Mouse (Mus musculus): ENCODE data around the gene Efhd2. TPM values are rescaled to one million over a fixed set of nuclear protein-coding genes. Genes with fewer than 3 reads are reported as not detected.

Efhd2 gene
- polyA plus RNA-seq (2015; fragmentation: Nextera tagmentation; extraction: Ambion mirVana): 85.2 and 86.3 TPM in 2 replicates

DNA sequence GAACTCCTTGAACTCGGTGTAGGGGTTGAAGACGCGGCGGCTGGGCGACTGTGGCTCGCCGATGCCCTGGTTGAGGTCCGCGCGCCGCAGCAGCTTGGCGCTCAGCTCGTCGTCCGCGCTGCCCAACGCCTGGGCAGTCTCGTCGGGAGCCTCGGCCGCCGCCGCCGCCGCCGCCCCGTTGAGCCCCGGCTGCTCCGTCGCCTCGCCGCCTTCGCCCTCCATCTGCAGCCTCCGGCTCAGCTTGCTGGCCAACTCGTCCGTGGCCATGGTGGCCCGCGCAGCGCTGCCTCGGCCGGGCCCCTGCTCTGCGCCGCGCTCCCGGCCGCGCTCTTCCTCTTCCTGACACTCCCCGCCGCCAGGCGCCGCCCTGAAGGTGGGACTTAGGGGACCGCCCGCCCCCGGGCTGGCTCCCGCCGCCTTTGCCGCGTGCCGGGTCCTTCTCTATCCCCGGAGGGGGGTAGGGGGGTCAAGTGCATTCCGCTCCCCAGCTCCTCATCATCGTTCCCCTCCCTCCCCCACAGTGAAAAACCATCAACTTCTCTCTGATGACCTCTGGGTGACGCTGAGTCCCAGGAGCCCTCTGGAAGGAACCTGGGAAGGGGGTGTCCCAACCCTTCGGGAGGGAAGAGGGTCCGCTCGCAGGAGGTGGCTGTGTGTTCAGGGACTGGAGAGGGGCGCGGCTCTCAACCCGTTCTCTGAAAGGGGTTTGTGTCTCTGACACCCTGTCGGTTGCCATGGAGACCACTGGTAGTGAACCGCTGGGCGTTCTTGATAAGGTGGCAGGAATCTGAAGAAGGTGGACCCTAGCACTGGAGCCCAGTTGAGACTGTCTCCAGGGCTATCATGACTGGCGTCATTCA lies at the start of gene Efhd2:
TSS of gene Efhd2 (minus strand) at position 320 of the 860 bp plus-strand sequence.
- peak; percentile 92 for ATAC-seq
- Histone ChIP-seq H3K4me2 (peak within 1 kb of the TSS; percentile 94), H3K9me3 (replicated peaks) (no peaks in the 10 kb centered on the region), H3K4me3 (peak within 1 kb of the TSS; percentile 79), H3K27me3 (no peaks in the 10 kb centered on the region), H3K36me3 (ENCODE audit: poor library complexity, severe bottlenecking) (peaks cover 6% of the 10 kb centered on the region; the same call in 1 of the 2 replicates), H3K27ac (peak within 1 kb of the TSS; percentile 52; the same call in 1 of the 2 replicates), H3K9ac (peak within 1 kb of the TSS; percentile 91), H3K4me1 (peaks cover 55% of the 10 kb centered on the region)
- under 1% methylated on average over 51 of the region's 73 CpGs for WGBS

GRCm38 (mm10) chr4:141923961-141924360 lies 49.2 kb upstream of the Efhd2 start:
- Histone ChIP-seq H3K36me3 (ENCODE audit: poor library complexity, severe bottlenecking) (no peaks in the 10 kb centered on the region), H3K27ac (no peak overlapping the region), H3K9me3 (replicated peaks) (no peaks in the 10 kb centered on the region), H3K27me3 (no peaks in the 10 kb centered on the region), H3K9ac (no peak overlapping the region), H3K4me2 (no peak overlapping the region), H3K4me1 (peaks cover 6% of the 10 kb centered on the region), H3K4me3 (no peak overlapping the region)
- WGBS: 88% methylated on average over 11 of the region's 11 CpGs
- ATAC-seq: no peak

GRCm38 (mm10) chr4:141920391-141920790 lies 45.7 kb upstream of the Efhd2 start:
- Histone ChIP-seq H3K9me3 (replicated peaks) (no peaks in the 10 kb centered on the region), H3K36me3 (ENCODE audit: poor library complexity, severe bottlenecking) (no peaks in the 10 kb centered on the region), H3K4me3 (no peak overlapping the region), H3K4me2 (no peak overlapping the region), H3K27ac (no peak overlapping the region), H3K4me1 (no peaks in the 10 kb centered on the region), H3K9ac (no peak overlapping the region), H3K27me3 (no peaks in the 10 kb centered on the region)
- ATAC-seq: no peak
- WGBS: 85% methylated on average over 10 of the region's 10 CpGs

GRCm38 (mm10) chr4:141917735-141918419 lies 43.2 kb upstream of the Efhd2 start:
- no peaks in the 10 kb centered on the region for H3K9me3 ChIP-seq (replicated peaks)
- no peak for ATAC-seq
- H3K4me3 ChIP-seq: no peak overlapping the region
- no peaks in the 10 kb centered on the region for H3K36me3 ChIP-seq (ENCODE audit: poor library complexity, severe bottlenecking)
- no peaks in the 10 kb centered on the region for H3K27me3 ChIP-seq
- WGBS: 69% methylated on average over 7 of the region's 7 CpGs
- no peak overlapping the region for H3K27ac ChIP-seq
- no peak overlapping the region for H3K4me2 ChIP-seq
- no peak overlapping the region for H3K9ac ChIP-seq
- peaks cover 5% of the 10 kb centered on the region; the same call in 1 of the 2 replicates for H3K4me1 ChIP-seq

GRCm38 (mm10) chr4:141914040-141914439 lies 39.3 kb upstream of the Efhd2 start:
- H3K9ac ChIP-seq: no peak overlapping the region
- WGBS: 51% methylated on average over 7 of the region's 7 CpGs
- no peak overlapping the region for H3K4me2 ChIP-seq
- H3K4me1 ChIP-seq: peaks cover 5% of the 10 kb centered on the region; the same call in 1 of the 2 replicates
- no peaks in the 10 kb centered on the region for H3K27me3 ChIP-seq
- no peak for ATAC-seq
- no peak overlapping the region for H3K27ac ChIP-seq
- H3K9me3 ChIP-seq (replicated peaks): no peaks in the 10 kb centered on the region
- H3K4me3 ChIP-seq: no peak overlapping the region
- no peaks in the 10 kb centered on the region for H3K36me3 ChIP-seq (ENCODE audit: poor library complexity, severe bottlenecking)

DNA sequence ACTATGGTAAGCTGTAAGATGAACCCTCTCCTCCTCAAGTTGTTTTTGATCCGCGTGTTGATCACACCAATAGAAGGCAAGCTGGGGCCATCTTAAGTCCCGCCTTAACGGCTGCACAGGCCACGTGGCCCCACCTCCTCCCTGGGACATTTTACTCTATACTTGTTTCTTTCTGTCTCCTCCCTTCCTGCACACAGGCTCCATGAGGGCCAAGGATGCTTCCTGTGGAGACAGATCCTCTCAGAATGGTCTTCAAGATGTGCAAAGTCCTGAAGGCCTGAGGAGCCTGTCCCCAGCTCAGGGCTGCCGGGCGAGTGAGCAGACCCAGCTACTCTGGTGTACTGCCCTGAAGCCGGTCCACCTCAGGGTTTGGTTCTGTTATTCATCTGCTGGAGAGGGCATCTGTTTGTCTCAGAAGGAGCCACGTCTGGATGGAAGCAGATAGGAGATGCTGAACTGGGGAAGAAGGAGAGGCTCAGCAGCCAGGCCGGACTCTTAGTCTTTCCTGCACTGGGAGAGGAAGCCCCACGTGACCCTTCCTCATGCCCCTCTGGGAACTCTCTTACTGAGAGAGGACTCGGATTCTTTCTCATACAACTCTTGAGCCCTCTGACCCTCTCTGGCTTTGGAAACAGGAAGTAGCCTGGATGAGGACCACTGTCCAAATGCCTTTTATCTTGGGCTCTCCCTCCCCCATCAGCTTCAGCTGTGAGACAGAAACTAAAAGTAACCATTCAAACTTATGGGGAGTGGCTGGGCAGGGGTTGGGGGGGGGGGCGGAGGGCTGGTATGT lies 38.7 kb upstream of the Efhd2 start:
- H3K9me3 ChIP-seq (replicated peaks): no peaks in the 10 kb centered on the region
- no peak overlapping the region for H3K4me2 ChIP-seq
- H3K36me3 ChIP-seq (ENCODE audit: poor library complexity, severe bottlenecking): no peaks in the 10 kb centered on the region
- 85% methylated on average over 13 of the region's 13 CpGs for WGBS
- no peak overlapping the region for H3K4me3 ChIP-seq
- no peak overlapping the region for H3K27ac ChIP-seq
- H3K9ac ChIP-seq: no peak overlapping the region
- H3K4me1 ChIP-seq: peaks cover 5% of the 10 kb centered on the region; the same call in 1 of the 2 replicates
- H3K27me3 ChIP-seq: no peaks in the 10 kb centered on the region
- no peak for ATAC-seq

DNA sequence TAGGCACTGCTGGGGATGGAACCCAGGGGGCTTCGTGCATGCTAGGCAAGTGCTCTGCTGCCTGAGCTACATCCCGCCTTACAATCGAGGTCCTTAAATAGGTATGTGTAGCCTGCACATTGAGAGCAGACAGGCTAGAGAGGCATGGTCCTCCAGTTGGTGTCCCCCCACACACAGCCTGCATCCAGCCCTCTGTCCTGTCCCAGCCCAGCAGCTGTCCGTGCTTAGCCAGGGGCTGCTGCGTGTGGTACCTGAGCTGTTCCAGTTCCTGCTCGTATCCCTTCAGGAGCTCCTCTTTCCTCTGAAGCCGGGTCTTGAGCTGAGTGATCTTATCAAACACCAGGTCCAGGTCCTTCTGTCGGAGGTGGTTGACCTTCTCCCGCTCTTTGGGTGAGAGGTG lies 30.0 kb upstream of the Efhd2 start:
- no peak overlapping the region for H3K4me2 ChIP-seq
- no peaks in the 10 kb centered on the region for H3K36me3 ChIP-seq (ENCODE audit: poor library complexity, severe bottlenecking)
- H3K4me1 ChIP-seq: peaks cover 36% of the 10 kb centered on the region
- H3K9me3 ChIP-seq (replicated peaks): no peaks in the 10 kb centered on the region
- no peak overlapping the region for H3K9ac ChIP-seq
- WGBS: 87% methylated on average over 9 of the region's 9 CpGs
- ATAC-seq: no peak
- H3K4me3 ChIP-seq: no peak overlapping the region
- no peaks in the 10 kb centered on the region for H3K27me3 ChIP-seq
- H3K27ac ChIP-seq: no peak overlapping the region

- Histone ChIP-seq H3K4me2 (peak overlapping the region; percentile 45; the same call in 1 of the 2 replicates), H3K9me3 (replicated peaks) (no peaks in the 10 kb centered on the region), H3K27ac (peak overlapping the region; percentile 97), H3K9ac (no peak overlapping the region), H3K27me3 (no peaks in the 10 kb centered on the region), H3K36me3 (ENCODE audit: poor library complexity, severe bottlenecking) (no peaks in the 10 kb centered on the region), H3K4me3 (no peak overlapping the region), H3K4me1 (peaks cover 58% of the 10 kb centered on the region)
- 68% methylated on average over 7 of the region's 8 CpGs for WGBS
- no peak for ATAC-seq
Measured at GRCm38 (mm10) chr4:141902479-141902858, 27.7 kb upstream of the Efhd2 start.

DNA sequence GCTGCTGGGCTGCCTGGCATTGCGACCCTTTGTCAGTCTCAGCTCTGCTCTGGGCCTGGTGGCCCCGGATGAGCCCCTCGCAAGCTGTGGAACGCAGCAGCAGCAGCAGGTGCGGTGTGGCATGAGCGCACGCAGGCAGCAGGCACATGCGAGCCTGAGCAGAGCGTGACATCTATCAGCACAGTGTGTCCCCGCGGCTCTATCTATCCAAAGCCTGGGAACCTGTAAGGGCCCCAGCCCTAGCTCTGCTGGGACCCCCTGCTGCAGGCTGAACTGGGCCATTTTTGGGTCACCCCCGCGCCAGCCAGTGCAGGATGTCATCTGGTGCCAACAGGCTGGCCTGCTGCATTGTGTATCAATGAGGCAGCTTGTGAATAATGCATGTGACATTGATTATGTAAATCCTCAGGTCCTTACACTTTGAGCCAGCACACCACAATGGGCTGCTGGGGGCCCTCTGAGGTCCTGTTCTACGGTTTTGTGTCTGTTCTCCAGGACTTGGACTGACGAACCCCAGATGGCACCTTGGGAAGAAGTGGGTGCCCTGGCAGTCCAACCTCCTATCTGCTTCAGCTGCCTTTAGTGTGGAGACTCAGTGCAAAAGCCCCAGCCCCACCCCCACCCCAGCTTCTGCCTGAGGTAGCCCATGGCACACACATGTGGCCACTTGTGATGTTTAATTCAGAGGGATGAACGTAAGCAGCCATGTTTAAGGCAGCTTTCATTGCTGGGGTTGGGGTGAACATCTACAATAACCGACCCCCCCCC lies 27.2 kb upstream of the Efhd2 start:
- Histone ChIP-seq H3K9ac (peak overlapping the region; percentile 52), H3K4me1 (peaks cover 64% of the 10 kb centered on the region), H3K36me3 (ENCODE audit: poor library complexity, severe bottlenecking) (no peaks in the 10 kb centered on the region), H3K27ac (peak overlapping the region; percentile 97), H3K4me3 (no peak overlapping the region), H3K9me3 (replicated peaks) (no peaks in the 10 kb centered on the region), H3K27me3 (no peaks in the 10 kb centered on the region), H3K4me2 (peak overlapping the region; percentile 45)
- ATAC-seq: peak; percentile 76
- WGBS: 8% methylated on average over 16 of the region's 17 CpGs

DNA sequence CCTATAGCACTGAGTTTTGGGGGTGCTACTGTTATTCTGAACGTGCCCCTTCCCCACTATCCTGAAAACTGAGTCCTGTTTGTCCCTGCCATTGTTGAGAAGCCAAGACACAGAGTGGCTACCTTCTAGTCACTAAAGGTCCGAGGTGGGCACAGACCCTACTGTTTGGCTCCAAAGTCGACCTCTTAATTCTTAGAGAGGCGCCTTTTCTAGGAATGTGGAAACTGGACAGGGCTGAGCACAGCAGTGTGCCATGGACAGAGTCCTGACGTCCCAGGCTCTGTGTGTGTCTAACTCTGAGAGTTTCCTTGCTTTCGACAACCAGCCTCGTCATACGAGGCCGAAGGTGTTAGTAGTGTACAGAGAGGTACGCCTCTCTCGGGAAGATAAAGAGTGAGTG lies 25.7 kb upstream of the Efhd2 start:
- no peak overlapping the region for H3K4me2 ChIP-seq
- no peaks in the 10 kb centered on the region for H3K27me3 ChIP-seq
- WGBS: 38% methylated on average over 11 of the region's 11 CpGs
- H3K9ac ChIP-seq: no peak overlapping the region
- peak overlapping the region; percentile 97 for H3K27ac ChIP-seq
- H3K9me3 ChIP-seq (replicated peaks): no peaks in the 10 kb centered on the region
- H3K4me3 ChIP-seq: no peak overlapping the region
- no peak for ATAC-seq
- no peaks in the 10 kb centered on the region for H3K36me3 ChIP-seq (ENCODE audit: poor library complexity, severe bottlenecking)
- peaks cover 69% of the 10 kb centered on the region for H3K4me1 ChIP-seq

DNA sequence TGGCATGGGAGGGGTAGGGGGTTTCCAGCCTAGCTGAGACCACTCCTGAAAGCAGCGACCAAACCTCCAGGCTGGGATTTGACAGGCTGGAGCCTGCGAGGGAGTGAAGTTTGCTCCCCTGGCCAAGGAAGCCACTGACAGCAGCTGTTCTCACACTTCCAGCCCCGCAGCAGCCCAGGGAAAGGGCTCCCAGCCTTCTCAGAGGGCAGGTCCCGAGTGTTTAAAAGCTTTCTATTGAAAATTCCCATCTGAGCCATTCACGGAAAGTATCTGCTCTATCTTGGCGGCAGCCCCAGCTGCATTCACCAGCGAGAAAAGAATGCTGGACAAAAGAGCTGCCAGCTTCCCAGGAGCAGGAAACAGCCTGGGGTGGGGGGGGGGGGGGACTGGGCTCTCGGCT lies 25.2 kb upstream of the Efhd2 start:
- Histone ChIP-seq H3K27ac (peak overlapping the region; percentile 97), H3K4me2 (peak overlapping the region; percentile 19; the same call in 1 of the 2 replicates), H3K36me3 (ENCODE audit: poor library complexity, severe bottlenecking) (no peaks in the 10 kb centered on the region), H3K9me3 (replicated peaks) (no peaks in the 10 kb centered on the region), H3K9ac (no peak overlapping the region), H3K27me3 (no peaks in the 10 kb centered on the region), H3K4me3 (no peak overlapping the region), H3K4me1 (peaks cover 69% of the 10 kb centered on the region)
- peak; percentile 57 for ATAC-seq
- 0% methylated on average over 8 of the region's 8 CpGs for WGBS
